17 mouse cellular contexts compared by ENCODE assay signal in genomic region chr4:43729126-43729525, GRCm38 (mm10). TPM values are rescaled to one million over a fixed set of nuclear protein-coding genes. Genes with fewer than 3 reads are reported as not detected.
A peak's percentile ranks its signal among the peaks of the same experiment; 100 is the strongest.
DNase-seq lines count a peak whose midpoint lies in the region; ATAC-seq and TF ChIP-seq lines count a peak whose summit lies in the region.
"Had no signal": no experiment of that assay in that cellular context is flagged by ENCODE, and none has a peak within 500 bp of the region (broad histone marks: within the 10 kb centered on the region; RNA-seq: fewer than 3 reads in every experiment).

No protein-coding gene starts in this region.

- H3K27me3 ChIP-seq in heart, embryonic 10.5 days (ENCODE audit: insufficient read depth, poor library complexity, severe bottlenecking), result no peaks in the 10 kb centered on the region
- H3K27me3 ChIP-seq in limb, embryonic 15.5 days, result no peaks in the 10 kb centered on the region
- H3K27me3 ChIP-seq in limb, embryonic 10.5 days (ENCODE audit: low read depth, poor library complexity, severe bottlenecking), result 0 out of 2 replicates have a peak, but pooled peaks cover 10% of the 10 kb centered on the region
- no peaks in the 10 kb centered on the region for H3K27me3 ChIP-seq in liver, embryonic 16.5 days (ENCODE audit: control insufficient read depth, insufficient read depth, low read depth, low read length)
- no peaks in the 10 kb centered on the region for H3K27me3 ChIP-seq in forebrain, embryonic 16.5 days (replicated peaks; ENCODE audit: control insufficient read depth, insufficient read depth, low read length)
- H3K27me3 ChIP-seq: hindbrain, embryonic 13.5 days; midbrain, embryonic 12.5 days had no signal

- no peaks in the 10 kb centered on the region for H3K9me3 ChIP-seq in heart, embryonic 10.5 days
- H3K9me3 ChIP-seq in limb, embryonic 15.5 days, result no peaks in the 10 kb centered on the region
- no peaks in the 10 kb centered on the region for H3K9me3 ChIP-seq in limb, embryonic 10.5 days (replicated peaks)
- H3K9me3 ChIP-seq in liver, embryonic 16.5 days (replicated peaks; ENCODE audit: control insufficient read depth, low read length), result no peaks in the 10 kb centered on the region
- no peaks in the 10 kb centered on the region for H3K9me3 ChIP-seq in forebrain, embryonic 16.5 days (ENCODE audit: control insufficient read depth, low read length)
- H3K9me3 ChIP-seq: hindbrain, embryonic 13.5 days; midbrain, embryonic 12.5 days had no signal

- intact Hi-C loops in heart, postnatal 36 days (cut with DNase I), result loop anchor here (5.0 kb wide), 1 partner anchor 147 kb away; the partner anchor contains the start of gene Msmp

- 27% methylated on average over 3 of the region's 3 CpGs for WGBS in heart, embryonic 10.5 days
- 61% methylated on average over 3 of the region's 3 CpGs for WGBS in limb, embryonic 15.5 days
- WGBS in limb, embryonic 10.5 days, result 80% methylated on average over 3 of the region's 3 CpGs
- 29% methylated on average over 3 of the region's 3 CpGs for WGBS in liver, embryonic 16.5 days (ENCODE audit: insufficient replicate concordance)
- WGBS in forebrain, embryonic 16.5 days, result 87% methylated on average over 3 of the region's 3 CpGs

- no peak overlapping the region for H3K4me3 ChIP-seq in heart, embryonic 10.5 days
- no peak overlapping the region for H3K4me3 ChIP-seq in limb, embryonic 15.5 days
- no peak overlapping the region for H3K4me3 ChIP-seq in limb, embryonic 10.5 days
- no peak overlapping the region for H3K4me3 ChIP-seq in cortical plate, adult 2 months (ENCODE audit: insufficient read depth, low read length)
- no peak overlapping the region for H3K4me3 ChIP-seq in liver, embryonic 16.5 days (ENCODE audit: low read depth, low read length)
- H3K4me3 ChIP-seq in forebrain, embryonic 16.5 days (replicated peaks; ENCODE audit: low read length), result no peak overlapping the region
- H3K4me3 ChIP-seq: hindbrain, embryonic 13.5 days; midbrain, embryonic 12.5 days had no signal

- no peak overlapping the region for H3K9ac ChIP-seq in limb, embryonic 15.5 days
- no peak overlapping the region for H3K9ac ChIP-seq in liver, embryonic 16.5 days (ENCODE audit: low read depth, low read length)
- no peak overlapping the region for H3K9ac ChIP-seq in forebrain, embryonic 16.5 days (replicated peaks; ENCODE audit: low read depth, low read length)
- H3K9ac ChIP-seq: hindbrain, embryonic 13.5 days; midbrain, embryonic 12.5 days had no signal

- H3K36me3 ChIP-seq in heart, embryonic 10.5 days, result no peaks in the 10 kb centered on the region
- no peaks in the 10 kb centered on the region for H3K36me3 ChIP-seq in limb, embryonic 15.5 days
- no peaks in the 10 kb centered on the region for H3K36me3 ChIP-seq in limb, embryonic 10.5 days
- H3K36me3 ChIP-seq in liver, embryonic 16.5 days (ENCODE audit: control insufficient read depth, insufficient read depth), result no peaks in the 10 kb centered on the region
- no peaks in the 10 kb centered on the region for H3K36me3 ChIP-seq in forebrain, embryonic 16.5 days (ENCODE audit: control insufficient read depth, insufficient read depth)
- H3K36me3 ChIP-seq: hindbrain, embryonic 13.5 days; midbrain, embryonic 12.5 days had no signal

- no peak overlapping the region for H3K4me2 ChIP-seq in limb, embryonic 15.5 days
- no peak overlapping the region for H3K4me2 ChIP-seq in liver, embryonic 16.5 days (ENCODE audit: low read depth, low read length)
- H3K4me2 ChIP-seq in forebrain, embryonic 16.5 days (ENCODE audit: low read length), result no peak overlapping the region
- H3K4me2 ChIP-seq: hindbrain, embryonic 13.5 days; midbrain, embryonic 12.5 days had no signal

- TF ChIP-seq CTCF in cortical plate, adult 2 months (IDR thresholded peaks at IDR 0.05; ENCODE audit: extremely low read depth, insufficient read depth, low read length), result no peak

- TF ChIP-seq POLR2A in cortical plate, adult 2 months (IDR thresholded peaks at IDR 0.05; ENCODE audit: extremely low read depth, insufficient read depth, low read length), result no peak

- no peak for DNase-seq in heart, embryonic 10.5 days (ENCODE audit: low spot score)
- no peak for DNase-seq in heart, postnatal 36 days
- no peak for DNase-seq in limb, embryonic 10.5 days (ENCODE audit: low spot score)
- DNase-seq in spleen, postnatal 14 days (ENCODE audit: low spot score in 2 of 2), result no peak
- DNase-seq: B cell, adult 2 months; thymus, postnatal 4 days had no signal

- H3K27ac ChIP-seq in heart, embryonic 10.5 days, result peak overlapping the region; percentile 85
- H3K27ac ChIP-seq in limb, embryonic 15.5 days, result peak overlapping the region; percentile 64; the same call in 1 of the 2 replicates
- H3K27ac ChIP-seq in limb, embryonic 10.5 days, result no peak overlapping the region; the same call in 1 of the 2 replicates
- peak overlapping the region; percentile 14; the same call in 1 of the 2 replicates for H3K27ac ChIP-seq in cortical plate, adult 2 months (ENCODE audit: insufficient read depth, low read length)
- H3K27ac ChIP-seq in liver, embryonic 16.5 days (ENCODE audit: low read length), result peak overlapping the region; percentile 15; the same call in 1 of the 2 replicates
- H3K27ac ChIP-seq in forebrain, embryonic 16.5 days (ENCODE audit: low read length), result no peak overlapping the region
- H3K27ac ChIP-seq: hindbrain, embryonic 13.5 days; midbrain, embryonic 12.5 days had no signal

- ATAC-seq in limb, embryonic 15.5 days (ENCODE audit: insufficient number of reproducible peaks, low FRiP score, low TSS enrichment, low read depth), result no peak
- ATAC-seq in liver, embryonic 16.5 days (ENCODE audit: low read depth), result no peak
- ATAC-seq in forebrain, embryonic 16.5 days, result no peak

- H3K4me1 ChIP-seq in heart, embryonic 10.5 days, result peaks cover 79% of the 10 kb centered on the region
- H3K4me1 ChIP-seq in limb, embryonic 15.5 days, result peaks cover 65% of the 10 kb centered on the region
- peaks cover 26% of the 10 kb centered on the region for H3K4me1 ChIP-seq in limb, embryonic 10.5 days
- H3K4me1 ChIP-seq in cortical plate, adult 2 months (ENCODE audit: control insufficient read depth, insufficient read depth, low read length), result no peaks in the 10 kb centered on the region
- peaks cover 6% of the 10 kb centered on the region for H3K4me1 ChIP-seq in liver, embryonic 16.5 days (ENCODE audit: control insufficient read depth, low read depth, low read length)
- no peaks in the 10 kb centered on the region for H3K4me1 ChIP-seq in forebrain, embryonic 16.5 days (replicated peaks; ENCODE audit: control insufficient read depth, insufficient read depth, low read length)
- H3K4me1 ChIP-seq: hindbrain, embryonic 13.5 days; midbrain, embryonic 12.5 days had no signal

RNA-seq across cellular contexts. Expression of gene Spaar, which starts 0.7 kb away (rescaled TPM):
- polyA plus RNA-seq in heart, embryonic 10.5 days (2016; fragmentation: Nextera tagmentation; extraction: Ambion mirVana), result 0.16 and 0.23 TPM in 2 replicates
- total RNA-seq in heart, postnatal 36 days (2021), result 1 to 10 TPM; 4.3 to 6.4 TPM
- 0.52 and 0.53 TPM in 2 replicates for polyA plus RNA-seq in limb, embryonic 15.5 days (2015; fragmentation: Nextera tagmentation; extraction: Ambion mirVana)
- 0.05 and 0.10 TPM in 2 replicates for polyA plus RNA-seq in limb, embryonic 10.5 days (2016; fragmentation: Nextera tagmentation; extraction: Ambion mirVana)
- 0.89 and 1.1 TPM in 2 replicates for polyA plus RNA-seq in cortical plate, adult 2 months (2012; rRNA removed)
- 0.02 and 0.04 TPM in 2 replicates for polyA plus RNA-seq in liver, embryonic 16.5 days (2015; fragmentation: Nextera tagmentation; extraction: Ambion mirVana)
- polyA plus RNA-seq in forebrain, embryonic 16.5 days (2015; fragmentation: Nextera tagmentation; extraction: Ambion mirVana), result 0.10 and 0.16 TPM in 2 replicates
- total RNA-seq: common myeloid progenitor, adult 5-6 weeks; MEL had no signal
- polyA plus RNA-seq: hindbrain, embryonic 13.5 days; midbrain, embryonic 12.5 days; neural tube, embryonic 11.5 days had no signal

RNA-seq across cellular contexts. Expression of gene Hrct1, which starts 2.1 kb away (rescaled TPM):
- 0.53 and 0.92 TPM in 2 replicates for polyA plus RNA-seq in heart, embryonic 10.5 days (2016; fragmentation: Nextera tagmentation; extraction: Ambion mirVana)
- total RNA-seq in heart, postnatal 36 days (2021), result 1 to 10 TPM; 4.2 to 4.7 TPM
- 1.6 and 1.7 TPM in 2 replicates for polyA plus RNA-seq in limb, embryonic 15.5 days (2015; fragmentation: Nextera tagmentation; extraction: Ambion mirVana)
- 0.35 and 0.40 TPM in 2 replicates for polyA plus RNA-seq in limb, embryonic 10.5 days (2016; fragmentation: Nextera tagmentation; extraction: Ambion mirVana)
- polyA plus RNA-seq in cortical plate, adult 2 months (2012; rRNA removed), result 1.8 and 2.3 TPM in 2 replicates
- 0.22 TPM in 1 of 2 replicates, not detected in the other for polyA plus RNA-seq in liver, embryonic 16.5 days (2015; fragmentation: Nextera tagmentation; extraction: Ambion mirVana)
- polyA plus RNA-seq in forebrain, embryonic 16.5 days (2015; fragmentation: Nextera tagmentation; extraction: Ambion mirVana), result 0.34 and 0.47 TPM in 2 replicates
- total RNA-seq: common myeloid progenitor, adult 5-6 weeks; MEL had no signal
- polyA plus RNA-seq: neural tube, embryonic 11.5 days had no signal

RNA-seq across cellular contexts. Expression of gene Olfr71, which starts 19.1 kb away (rescaled TPM):
- not detected in 2 replicates for polyA plus RNA-seq in heart, embryonic 10.5 days (2016; fragmentation: Nextera tagmentation; extraction: Ambion mirVana)
- total RNA-seq in heart, postnatal 36 days (2021), result not detected
- polyA plus RNA-seq in limb, embryonic 15.5 days (2015; fragmentation: Nextera tagmentation; extraction: Ambion mirVana), result not detected in 2 replicates
- polyA plus RNA-seq in limb, embryonic 10.5 days (2016; fragmentation: Nextera tagmentation; extraction: Ambion mirVana), result not detected in 2 replicates
- not detected in 2 replicates for polyA plus RNA-seq in cortical plate, adult 2 months (2012; rRNA removed)
- polyA plus RNA-seq in liver, embryonic 16.5 days (2015; fragmentation: Nextera tagmentation; extraction: Ambion mirVana), result not detected in 2 replicates
- 0.09 TPM in 1 of 2 replicates, not detected in the other for polyA plus RNA-seq in forebrain, embryonic 16.5 days (2015; fragmentation: Nextera tagmentation; extraction: Ambion mirVana)
- total RNA-seq: adrenal gland, adult 2 months; common myeloid progenitor, adult 5-6 weeks; MEL had no signal
- polyA plus RNA-seq: adrenal gland, adult 2 months; hindbrain, embryonic 13.5 days; midbrain, embryonic 12.5 days; neural tube, embryonic 11.5 days had no signal

RNA-seq across cellular contexts. Expression of gene Olfr70, which starts 28.5 kb away (rescaled TPM):
- polyA plus RNA-seq in heart, embryonic 10.5 days (2016; fragmentation: Nextera tagmentation; extraction: Ambion mirVana), result not detected in 2 replicates
- total RNA-seq in heart, postnatal 36 days (2021), result not detected
- polyA plus RNA-seq in limb, embryonic 15.5 days (2015; fragmentation: Nextera tagmentation; extraction: Ambion mirVana), result not detected in 2 replicates
- polyA plus RNA-seq in limb, embryonic 10.5 days (2016; fragmentation: Nextera tagmentation; extraction: Ambion mirVana), result not detected in 2 replicates
- polyA plus RNA-seq in cortical plate, adult 2 months (2012; rRNA removed), result not detected in 2 replicates
- polyA plus RNA-seq in liver, embryonic 16.5 days (2015; fragmentation: Nextera tagmentation; extraction: Ambion mirVana), result not detected in 2 replicates
- not detected in 2 replicates for polyA plus RNA-seq in forebrain, embryonic 16.5 days (2015; fragmentation: Nextera tagmentation; extraction: Ambion mirVana)
- total RNA-seq: adrenal gland, adult 2 months; common myeloid progenitor, adult 5-6 weeks; left cerebral cortex, adult 18-20 months; MEL had no signal
- polyA plus RNA-seq: adrenal gland, adult 2 months; hindbrain, embryonic 13.5 days; midbrain, embryonic 12.5 days; neural tube, embryonic 11.5 days had no signal

RNA-seq across cellular contexts. Expression of gene Olfr159, which starts 41.7 kb away (rescaled TPM):
- polyA plus RNA-seq in heart, embryonic 10.5 days (2016; fragmentation: Nextera tagmentation; extraction: Ambion mirVana), result not detected in 2 replicates
- total RNA-seq in heart, postnatal 36 days (2021), result not detected
- not detected in 2 replicates for polyA plus RNA-seq in limb, embryonic 15.5 days (2015; fragmentation: Nextera tagmentation; extraction: Ambion mirVana)
- not detected in 2 replicates for polyA plus RNA-seq in limb, embryonic 10.5 days (2016; fragmentation: Nextera tagmentation; extraction: Ambion mirVana)
- polyA plus RNA-seq in cortical plate, adult 2 months (2012; rRNA removed), result 0.11 TPM in 1 of 2 replicates, not detected in the other
- polyA plus RNA-seq in liver, embryonic 16.5 days (2015; fragmentation: Nextera tagmentation; extraction: Ambion mirVana), result not detected in 2 replicates
- not detected in 2 replicates for polyA plus RNA-seq in forebrain, embryonic 16.5 days (2015; fragmentation: Nextera tagmentation; extraction: Ambion mirVana)
- total RNA-seq: adrenal gland, adult 2 months; common myeloid progenitor, adult 5-6 weeks; left cerebral cortex, adult 18-20 months; MEL had no signal
- polyA plus RNA-seq: adrenal gland, adult 2 months; hindbrain, embryonic 13.5 days; midbrain, embryonic 12.5 days; neural tube, embryonic 11.5 days had no signal

Comparison
In these comparisons a context has a peak if more than half of its experiments do, and no peak if none do; other contexts are left out.
1. H3K27ac ChIP-seq: peak in heart, embryonic 10.5 days (single experiment), limb, embryonic 15.5 days (single experiment), cortical plate, adult 2 months (single experiment) and liver, embryonic 16.5 days (single experiment); none in limb, embryonic 10.5 days (single experiment) and forebrain, embryonic 16.5 days (single experiment).